Mouse (Mus musculus) embryonic facial prominence, embryonic 11.5 days (tissue): Measurements from ENCODE around the gene Synj2. TPM values are rescaled to one million over a fixed set of nuclear protein-coding genes. Genes with fewer than 3 reads are reported as not detected.
A peak's percentile ranks its signal among the peaks of the same experiment; 100 is the strongest.

Experiments used
- ATAC-seq: fragments of 200-750 bp; cut with Nextera tagmentation; replicated peaks from 2 replicates; pipeline ENCODE4 v1.8.0; 2017; ENCODE audit warnings: low read depth; ENCODE audit not compliant: insufficient number of reproducible peaks, low FRiP score, low TSS enrichment
- DNase-seq: peaks from one replicate; pipeline ENCODE4 v3.0.0-alpha.2; 2015; ENCODE audit warnings: low spot score
- H3K27ac ChIP-seq: fragments of 300-500 bp; sonication (generic); replicated peaks from 2 replicates; pipeline ENCODE4 v1.5.1; 2014; ENCODE audit warnings: mild to moderate bottlenecking, low read depth, low read length, control low read depth
- H3K27me3 ChIP-seq: fragments of 300-500 bp; sonication (generic); 2 replicates; pipeline ENCODE4 v1.6.1; 2014; ENCODE audit warnings: mild to moderate bottlenecking, low read length, moderate library complexity, mixed read lengths; ENCODE audit not compliant: control insufficient read depth, insufficient read depth
- H3K36me3 ChIP-seq: fragments of 300-500 bp; sonication (generic); replicated peaks from 2 replicates; pipeline ENCODE4 v1.6.1; 2014; ENCODE audit warnings: low read depth, mild to moderate bottlenecking, low read length, moderate library complexity, mixed read lengths; ENCODE audit not compliant: control insufficient read depth, insufficient read depth
- H3K4me1 ChIP-seq: fragments of 300-500 bp; sonication (generic); 2 replicates; pipeline ENCODE4 v1.6.1; 2014; ENCODE audit warnings: low read length, mixed read lengths; ENCODE audit not compliant: control insufficient read depth, insufficient read depth
- H3K4me2 ChIP-seq: fragments of 300-500 bp; sonication (generic); 2 replicates; pipeline ENCODE4 v1.6.1; 2014; ENCODE audit warnings: low read depth, mild to moderate bottlenecking, control low read depth, low read length, moderate library complexity
- H3K4me3 ChIP-seq: fragments of 300-500 bp; sonication (generic); 2 replicates; pipeline ENCODE4 v1.5.1; 2014; ENCODE audit warnings: low read depth, low read length, control low read depth
- H3K9ac ChIP-seq: fragments of 300-500 bp; sonication (generic); replicated peaks from 2 replicates; pipeline ENCODE4 v1.6.1; 2014; ENCODE audit warnings: mild to moderate bottlenecking, control low read depth, low read length
- H3K9me3 ChIP-seq: fragments of 300-500 bp; sonication (generic); replicated peaks from 2 replicates; pipeline ENCODE4 v1.6.1; 2016; ENCODE audit warnings: mild to moderate bottlenecking, low read length, inconsistent platforms, mixed read lengths; ENCODE audit not compliant: control insufficient read depth
- WGBS: fragments of 180-500 bp; shearing (Covaris S2); extraction: QIAGEN DNeasy Blood & Tissue Kit; methylation state at CpG from one replicate; pipeline ENCODE4 v1.1.7; 2014; 5-methylcytosine and 5-hydroxymethylcytosine counted together
- polyA plus RNA-seq: library from polyadenylated mRNA; unstranded; fragments of >200 nt; fragmentation: Nextera tagmentation; extraction: Ambion mirVana; gene quantifications from 2 replicates; pipeline ENCODE4 v1.2.1, GENCODE M21; 2014

Gene Synj2
- 1.9 and 2.0 TPM in 2 replicates for polyA plus RNA-seq

DNA sequence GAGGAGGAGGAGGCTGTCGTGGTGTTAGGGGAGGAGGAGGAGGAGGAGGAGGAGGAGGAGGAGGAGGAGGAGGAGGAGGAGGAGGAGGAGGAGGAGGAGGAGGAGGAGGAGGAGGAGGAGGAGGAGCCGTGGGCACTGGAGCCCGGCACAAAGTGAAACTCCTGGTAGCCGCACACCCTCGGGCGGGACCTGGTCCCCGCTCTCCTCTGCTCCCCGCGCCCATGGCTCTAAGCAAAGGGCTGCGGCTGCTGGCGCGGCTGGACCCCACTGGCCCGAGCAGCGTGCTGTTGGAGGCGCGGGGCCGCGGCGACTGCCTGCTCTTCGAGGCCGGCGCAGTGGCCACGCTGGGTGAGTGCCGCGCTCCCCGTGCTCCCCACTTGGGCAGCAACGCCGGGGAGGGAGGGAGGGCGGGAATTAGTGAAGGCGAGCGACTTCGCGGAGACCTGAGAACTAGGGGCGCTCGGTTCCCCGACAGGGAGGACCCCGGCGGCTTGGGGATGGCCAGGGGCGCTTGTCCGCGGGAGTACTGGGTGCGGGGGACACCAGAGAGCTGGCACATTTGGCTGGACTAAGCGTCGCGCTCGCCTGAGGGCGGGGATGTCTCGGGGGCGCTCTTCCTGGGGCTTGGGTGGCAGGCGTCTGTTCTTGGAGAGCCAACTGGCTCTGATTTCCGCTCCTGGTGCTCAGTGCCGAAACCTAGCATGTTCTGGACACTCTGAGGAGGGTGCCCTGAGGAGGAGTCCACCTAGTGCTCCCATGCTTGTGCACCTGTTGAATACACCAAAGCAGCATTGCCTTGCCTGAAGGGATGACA, at the start of gene Synj2:
Gene Synj2, plus strand, starts transcription at position 51 of the 814 bp plus-strand sequence.
- H3K4me3 ChIP-seq = peak within 1 kb of the TSS; percentile 50
- WGBS = under 1% methylated on average over 51 of the region's 52 CpGs
- peak within 1 kb of the TSS; percentile 82 for H3K4me2 ChIP-seq
- no peaks in the 10 kb centered on the region; the same call in 1 of the 2 replicates for H3K4me1 ChIP-seq
- ATAC-seq (peak; percentile 79), DNase-seq (peak; percentile 65)
- H3K9ac ChIP-seq = peak within 1 kb of the TSS; percentile 58
- peaks cover 5% of the 10 kb centered on the region; the same call in 1 of the 2 replicates for H3K27me3 ChIP-seq
- H3K36me3 ChIP-seq = no peaks in the 10 kb centered on the region
- H3K9me3 ChIP-seq = no peaks in the 10 kb centered on the region
- H3K27ac ChIP-seq = no peak within 1 kb of the TSS

DNA sequence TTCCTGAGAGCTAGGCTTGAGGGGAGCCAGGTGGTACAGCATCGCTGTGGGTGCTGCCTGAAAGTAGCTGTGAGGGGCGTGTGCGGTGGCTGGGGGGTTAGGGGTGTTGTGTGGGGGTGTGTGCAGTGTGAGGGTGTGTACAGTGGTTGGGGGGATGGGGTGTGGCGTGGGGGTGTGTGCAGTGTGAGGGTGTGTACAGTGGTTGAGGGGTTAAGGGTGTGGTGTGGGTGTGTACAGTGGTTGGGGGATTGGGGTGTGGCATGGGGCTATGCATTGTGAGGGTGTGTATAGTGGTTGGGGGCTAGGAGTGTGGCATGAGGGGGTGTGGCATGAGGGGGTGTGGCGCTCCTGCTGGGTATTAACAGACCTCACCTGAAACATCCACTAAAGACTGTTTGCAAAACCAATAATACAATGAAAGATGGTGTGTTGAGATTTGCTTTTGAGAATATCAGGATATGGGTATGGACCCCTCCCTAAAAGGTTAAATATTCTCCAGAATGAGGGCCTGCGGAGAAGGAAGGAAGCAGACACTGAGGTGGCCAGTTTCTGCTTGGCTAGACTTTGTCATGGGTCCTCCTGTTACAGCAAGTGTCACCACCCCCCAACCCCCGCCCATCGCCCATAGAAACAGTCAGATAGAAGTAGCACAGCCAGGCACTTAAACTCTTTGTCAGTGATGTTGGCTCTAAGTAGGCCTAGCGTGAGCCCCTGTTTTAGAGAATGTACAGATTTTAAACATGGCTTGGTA, 49.0 kb upstream of the Synj2 start:
- 90% methylated on average over 9 of the region's 9 CpGs for WGBS
- H3K9me3 ChIP-seq = no peaks in the 10 kb centered on the region
- H3K27ac ChIP-seq = no peak overlapping the region
- no peaks in the 10 kb centered on the region for H3K27me3 ChIP-seq
- 0 out of 2 replicates have a peak, but pooled peaks have one; percentile 65 for ATAC-seq
- H3K4me3 ChIP-seq = no peak overlapping the region
- H3K36me3 ChIP-seq = no peaks in the 10 kb centered on the region
- H3K4me2 ChIP-seq = no peak overlapping the region
- H3K9ac ChIP-seq = no peak overlapping the region
- H3K4me1 ChIP-seq = peaks cover 2% of the 10 kb centered on the region; the same call in 1 of the 2 replicates
- DNase-seq = no peak

- H3K27ac ChIP-seq = no peak overlapping the region
- WGBS = 16% methylated on average over 7 of the region's 7 CpGs
- no peak overlapping the region for H3K9ac ChIP-seq
- no peak overlapping the region for H3K4me2 ChIP-seq
- no peaks in the 10 kb centered on the region for H3K36me3 ChIP-seq
- ATAC-seq (no peak), DNase-seq (peak; percentile 22)
- no peaks in the 10 kb centered on the region for H3K27me3 ChIP-seq
- no peak overlapping the region for H3K4me3 ChIP-seq
- H3K9me3 ChIP-seq = no peaks in the 10 kb centered on the region
- peaks cover 2% of the 10 kb centered on the region; the same call in 1 of the 2 replicates for H3K4me1 ChIP-seq
Measured at GRCm38 (mm10) chr17:5893092-5893491, 48.0 kb upstream of the Synj2 start.

DNA sequence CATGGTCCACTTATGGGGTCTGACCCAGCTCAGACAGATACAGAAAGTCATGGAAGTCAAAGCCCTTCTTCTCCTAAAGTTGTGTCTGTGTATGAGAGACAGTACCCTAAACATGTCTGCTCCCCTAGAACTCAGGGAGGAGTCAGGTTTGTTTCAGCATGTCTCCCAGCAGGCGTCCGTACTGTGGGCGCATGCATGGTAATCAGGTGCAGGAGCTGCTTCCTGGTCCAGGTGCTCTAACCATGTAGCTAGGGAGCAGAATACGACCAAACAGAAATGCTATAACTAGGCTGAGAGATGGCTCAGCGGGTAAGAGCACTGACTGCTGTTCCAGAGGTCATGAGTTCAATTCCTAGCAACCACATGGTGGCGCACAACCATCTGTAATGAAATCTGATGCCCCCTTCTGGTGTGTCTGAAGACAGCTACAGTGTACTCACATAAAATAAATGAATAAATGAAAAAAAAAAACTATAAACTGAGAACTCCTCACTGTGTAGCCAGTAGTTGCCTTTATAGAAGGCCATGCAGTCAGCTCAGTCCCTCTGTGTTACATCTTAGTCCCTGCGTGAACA, 47.4 kb upstream of the Synj2 start:
- H3K4me2 ChIP-seq = no peak overlapping the region
- peaks cover 2% of the 10 kb centered on the region; the same call in 1 of the 2 replicates for H3K4me1 ChIP-seq
- no peak overlapping the region for H3K4me3 ChIP-seq
- H3K9me3 ChIP-seq = no peaks in the 10 kb centered on the region
- H3K9ac ChIP-seq = no peak overlapping the region
- no peak for DNase-seq
- H3K27me3 ChIP-seq = no peaks in the 10 kb centered on the region
- no peak overlapping the region for H3K27ac ChIP-seq
- 60% methylated on average over 7 of the region's 7 CpGs for WGBS
- ATAC-seq = no peak
- no peaks in the 10 kb centered on the region for H3K36me3 ChIP-seq

- DNase-seq (peak; percentile 21), ATAC-seq (no peak; the same call in 1 of the 2 replicates)
- Histone ChIP-seq H3K27ac (no peak overlapping the region), H3K27me3 (no peaks in the 10 kb centered on the region), H3K4me3 (no peak overlapping the region), H3K9me3 (no peaks in the 10 kb centered on the region), H3K4me1 (peaks cover 2% of the 10 kb centered on the region; the same call in 1 of the 2 replicates), H3K36me3 (no peaks in the 10 kb centered on the region), H3K4me2 (no peak overlapping the region), H3K9ac (no peak overlapping the region)
- 72% methylated on average over 4 of the region's 4 CpGs for WGBS
Measured at GRCm38 (mm10) chr17:5896066-5896465, 45.0 kb upstream of the Synj2 start.

DNA sequence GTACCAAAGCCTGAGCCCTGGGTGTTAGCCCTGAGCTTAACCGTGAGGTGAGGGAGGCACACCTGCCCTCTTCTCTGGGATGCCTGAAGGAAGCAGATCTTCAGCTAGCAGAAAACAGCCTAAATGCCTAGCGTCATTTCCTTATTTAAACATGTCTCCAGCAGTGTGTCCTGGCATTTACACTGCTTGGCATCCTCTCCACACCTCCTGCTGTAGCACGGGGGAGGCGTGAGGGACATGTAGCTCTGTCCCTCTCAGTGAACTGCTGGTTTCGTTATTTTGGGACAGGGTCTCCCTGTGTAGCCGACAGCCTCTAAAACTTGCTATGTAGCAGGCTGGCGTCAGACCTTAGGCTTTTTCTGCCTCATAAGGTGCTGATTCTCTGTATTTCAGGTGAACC, 44.5 kb upstream of the Synj2 start:
- ATAC-seq (no peak), DNase-seq (no peak)
- H3K9me3 ChIP-seq = no peaks in the 10 kb centered on the region
- no peak overlapping the region for H3K27ac ChIP-seq
- no peak overlapping the region for H3K9ac ChIP-seq
- H3K36me3 ChIP-seq = no peaks in the 10 kb centered on the region
- H3K27me3 ChIP-seq = no peaks in the 10 kb centered on the region
- no peak overlapping the region for H3K4me2 ChIP-seq
- H3K4me1 ChIP-seq = peaks cover 2% of the 10 kb centered on the region; the same call in 1 of the 2 replicates
- 85% methylated on average over 7 of the region's 7 CpGs for WGBS
- no peak overlapping the region for H3K4me3 ChIP-seq

GRCm38 (mm10) chr17:5897326-5898200, 43.5 kb upstream of the Synj2 start:
- ATAC-seq (no peak), DNase-seq (no peak)
- Histone ChIP-seq H3K27me3 (no peaks in the 10 kb centered on the region), H3K9me3 (no peaks in the 10 kb centered on the region), H3K4me2 (no peak overlapping the region), H3K36me3 (no peaks in the 10 kb centered on the region), H3K9ac (no peak overlapping the region), H3K4me3 (no peak overlapping the region), H3K4me1 (peaks cover 2% of the 10 kb centered on the region; the same call in 1 of the 2 replicates), H3K27ac (no peak overlapping the region)
- WGBS = 90% methylated on average over 17 of the region's 17 CpGs
